12 mouse cellular contexts compared by ENCODE assay signal in genomic region chr11:11940833-11941681, GRCm38 (mm10). TPM values are rescaled to one million over a fixed set of nuclear protein-coding genes. Genes with fewer than 3 reads are reported as not detected.
DNase-seq lines count a peak whose midpoint lies in the region; ATAC-seq and TF ChIP-seq lines count a peak whose summit lies in the region.
"Had no signal": no experiment of that assay in that cellular context is flagged by ENCODE, and none has a peak within 500 bp of the region (broad histone marks: within the 10 kb centered on the region; RNA-seq: fewer than 3 reads in every experiment).

No protein-coding gene starts in this region.

- H3K4me2 ChIP-seq in heart, embryonic 15.5 days: no peak overlapping the region
- H3K4me2 ChIP-seq in kidney, embryonic 16.5 days (replicated peaks; ENCODE audit: low read depth, low read length): no peak overlapping the region

- H3K4me3 ChIP-seq in heart, embryonic 15.5 days: no peak overlapping the region
- no peak overlapping the region for H3K4me3 ChIP-seq in heart, adult 2 months
- H3K4me3 ChIP-seq in ES-E14 (ENCODE audit: insufficient read depth in 1 of 2, low read depth in 1 of 2, low read length in 2 of 2, poor library complexity in 1 of 2, severe bottlenecking in 1 of 2): no peak overlapping the region
- no peak overlapping the region for H3K4me3 ChIP-seq in kidney, embryonic 16.5 days (ENCODE audit: low read length)
- H3K4me3 ChIP-seq: megakaryocyte, embryonic 14.5 days had no signal

- no peaks in the 10 kb centered on the region for H3K79me2 ChIP-seq in heart, adult 2 months (replicated peaks; ENCODE audit: control insufficient read depth, insufficient read depth, low read length)

- ATAC-seq in heart, embryonic 15.5 days (replicated peaks; ENCODE audit: insufficient number of reproducible peaks, insufficient read depth, low FRiP score, low read depth): no peak
- ATAC-seq in granulocyte monocyte progenitor cell, adult 5-6 weeks (replicated peaks; ENCODE audit: poor library complexity, severe bottlenecking): peak; percentile 66
- no peak for ATAC-seq in kidney, embryonic 16.5 days (ENCODE audit: low FRiP score, low TSS enrichment)
- ATAC-seq: hindbrain, postnatal 0 days had no signal

- no peaks in the 10 kb centered on the region for H3K9me3 ChIP-seq in heart, embryonic 15.5 days (replicated peaks)
- no peaks in the 10 kb centered on the region for H3K9me3 ChIP-seq in ES-E14 (ENCODE audit: control insufficient read depth, insufficient read depth, low read depth, low read length)
- H3K9me3 ChIP-seq in kidney, embryonic 16.5 days (ENCODE audit: low read length): no peaks in the 10 kb centered on the region
- H3K9me3 ChIP-seq: megakaryocyte, embryonic 14.5 days had no signal

- TF ChIP-seq POLR2A in heart, adult 2 months (IDR thresholded peaks at IDR 0.05; ENCODE audit: insufficient read depth, low read depth, low read length): no peak

- WGBS in heart, embryonic 15.5 days: 75% methylated on average over 5 of the region's 5 CpGs
- 80% methylated on average over 5 of the region's 5 CpGs for WGBS in heart, adult 2 months
- 77% methylated on average over 5 of the region's 5 CpGs for WGBS in kidney, embryonic 16.5 days

- no peaks in the 10 kb centered on the region for H3K27me3 ChIP-seq in heart, embryonic 15.5 days
- H3K27me3 ChIP-seq in heart, adult 2 months (ENCODE audit: control insufficient read depth, insufficient read depth, low read length): no peaks in the 10 kb centered on the region
- H3K27me3 ChIP-seq in kidney, embryonic 16.5 days (ENCODE audit: insufficient read depth, low read length): no peaks in the 10 kb centered on the region

- H3K9ac ChIP-seq in heart, embryonic 15.5 days: no peak overlapping the region
- H3K9ac ChIP-seq in heart, adult 2 months (ENCODE audit: low read depth, low read length): no peak overlapping the region
- no peak overlapping the region for H3K9ac ChIP-seq in ES-E14 (ENCODE audit: insufficient read depth, low read depth, low read length, poor library complexity, severe bottlenecking)
- H3K9ac ChIP-seq in kidney, embryonic 16.5 days (replicated peaks; ENCODE audit: low read length): no peak overlapping the region

- TF ChIP-seq CTCF in heart, adult 2 months (IDR thresholded peaks at IDR 0.05): no peak

- H3K4me1 ChIP-seq in heart, embryonic 15.5 days (replicated peaks): peaks cover 35% of the 10 kb centered on the region
- H3K4me1 ChIP-seq in heart, adult 2 months (ENCODE audit: control insufficient read depth, insufficient read depth, low read length): peaks cover 2% of the 10 kb centered on the region; the same call in 1 of the 2 replicates
- peaks cover 6 to 19% of the 10 kb centered on the region in 2 experiments for H3K4me1 ChIP-seq in ES-E14 (ENCODE audit: control insufficient read depth in 2 of 2, insufficient read depth in 2 of 2, low read length in 2 of 2, poor library complexity in 1 of 2)
- 0 out of 2 replicates have a peak, but pooled peaks cover 3% of the 10 kb centered on the region for H3K4me1 ChIP-seq in kidney, embryonic 16.5 days (ENCODE audit: insufficient read depth, low read length)

- intact Hi-C loops in heart, adult 2 months (cut with DNase I): no loop called here

- DNase-seq in embryo, embryonic 10 days (ENCODE audit: low spot score): peak; percentile 52
- no peak for DNase-seq in embryo, embryonic 11 days
- DNase-seq in heart, adult 2 months: no peak
- no peak for DNase-seq in ES-E14 (ENCODE audit: low read depth, low spot score)
- DNase-seq in spleen, adult 12 weeks (ENCODE audit: low spot score): no peak
- DNase-seq: kidney, postnatal 10 days; liver had no signal

- TF ChIP-seq EP300 in heart, adult 2 months (IDR thresholded peaks at IDR 0.05; ENCODE audit: insufficient read depth, low read depth, low read length): no peak

- in situ Hi-C loops in ES-E14 (cut with MboI; ENCODE audit: low sequenced_read_pairs in 2 of 2, unreplicated experiment in 2 of 2): no loop called here

- peak overlapping the region; percentile 73 for H3K27ac ChIP-seq in heart, embryonic 15.5 days
- no peak overlapping the region for H3K27ac ChIP-seq in heart, adult 2 months
- H3K27ac ChIP-seq in ES-E14 (ENCODE audit: insufficient read depth, low read depth, low read length, poor library complexity, severe bottlenecking): no peak overlapping the region
- no peak overlapping the region for H3K27ac ChIP-seq in kidney, embryonic 16.5 days (ENCODE audit: low read length)
- H3K27ac ChIP-seq: hindbrain, postnatal 0 days had no signal

- H3K36me3 ChIP-seq in heart, embryonic 15.5 days: peaks cover 70% of the 10 kb centered on the region
- H3K36me3 ChIP-seq in heart, adult 2 months (ENCODE audit: control insufficient read depth, insufficient read depth, low read length): peaks cover 9% of the 10 kb centered on the region
- H3K36me3 ChIP-seq in ES-E14 (ENCODE audit: control insufficient read depth, insufficient read depth, low read length, poor library complexity, severe bottlenecking): peaks cover 7% of the 10 kb centered on the region; the same call in 1 of the 2 replicates
- peaks cover 49% of the 10 kb centered on the region for H3K36me3 ChIP-seq in kidney, embryonic 16.5 days (ENCODE audit: insufficient read depth, low read length)

TF ChIP-seq in ES-E14, 5 proteins besides CTCF, POLR2A, EP300 and RAD21:
- TF ChIP-seq CHD2 (IDR thresholded peaks at IDR 0.05; ENCODE audit: low read depth, low read length) (0 out of 2 replicates have a peak, but pooled peaks have one; percentile 6), MAFK (IDR thresholded peaks at IDR 0.05; ENCODE audit: insufficient read depth, low read depth, low read length) (no peak), ZC3H11A (IDR thresholded peaks at IDR 0.05; ENCODE audit: borderline replicate concordance, low read depth, low read length) (no peak)

RNA-seq across cellular contexts. Expression of gene Ddc, which starts 43.1 kb away (rescaled TPM):
- polyA plus RNA-seq in heart, embryonic 15.5 days (2015; fragmentation: Nextera tagmentation; extraction: Ambion mirVana): 92.1 and 115 TPM in 2 replicates
- total RNA-seq in heart, adult 2 months (2021): 1 to 10 TPM in 1 of 2 experiments, under 1 TPM in 1; 0.91 to 1.3 TPM
- polyA plus RNA-seq in heart, adult 2 months (2012; rRNA removed): 2.3 and 4.4 TPM in 2 replicates
- total RNA-seq in ES-E14 (2012; rRNA removed): 16.1 and 29.1 TPM in 2 replicates
- total RNA-seq in granulocyte monocyte progenitor cell, adult 5-6 weeks (2014; fragmentation: Nextera tagmentation): 2.1 TPM in 1 of 2 replicates, not detected in the other
- total RNA-seq in granulocyte monocyte progenitor cell, adult 5-6 weeks (2017): 0.65 TPM in 1 of 2 replicates, not detected in the other
- 12.6 and 13.2 TPM in 2 replicates for polyA plus RNA-seq in kidney, embryonic 16.5 days (2015; fragmentation: Nextera tagmentation; extraction: Ambion mirVana)
